Mouse (Mus musculus) lung, embryonic 16.5 days (tissue): Measurements from ENCODE around the gene Glis3. TPM values are rescaled to one million over a fixed set of nuclear protein-coding genes. Genes with fewer than 3 reads are reported as not detected.

Experiments
- ATAC-seq: fragments of 200-750 bp; cut with Nextera tagmentation; 2 replicates; pipeline ENCODE4 v1.8.0; 2017; ENCODE audit warnings: low read depth, mild to moderate bottlenecking, moderate library complexity
- H3K27ac ChIP-seq: fragments of 300-500 bp; sonication (generic); 2 replicates; pipeline ENCODE4 v1.5.1; 2014; ENCODE audit warnings: mild to moderate bottlenecking, control low read depth, low read length
- H3K27me3 ChIP-seq: fragments of 300-500 bp; sonication (generic); 2 replicates; pipeline ENCODE4 v1.6.1; 2014; ENCODE audit warnings: low read depth, low read length, mixed read lengths; ENCODE audit not compliant: control insufficient read depth, insufficient read depth
- H3K36me3 ChIP-seq: fragments of 300-500 bp; sonication (generic); 2 replicates; pipeline ENCODE4 v1.6.1; 2014; ENCODE audit warnings: low read length; ENCODE audit not compliant: control insufficient read depth, insufficient read depth
- H3K4me1 ChIP-seq: fragments of 300-500 bp; sonication (generic); replicated peaks from 2 replicates; pipeline ENCODE4 v1.6.1; 2014; ENCODE audit warnings: low read length, mixed read lengths; ENCODE audit not compliant: control insufficient read depth, insufficient read depth
- H3K4me2 ChIP-seq: fragments of 300-500 bp; sonication (generic); 2 replicates; pipeline ENCODE4 v1.6.1; 2014; ENCODE audit warnings: low read depth, low read length, control low read depth
- H3K4me3 ChIP-seq: fragments of 300-500 bp; sonication (generic); 2 replicates; pipeline ENCODE4 v1.5.1; 2014; ENCODE audit warnings: mild to moderate bottlenecking, low read length, control low read depth
- H3K9ac ChIP-seq: fragments of 300-500 bp; sonication (generic); 2 replicates; pipeline ENCODE4 v1.6.1; 2014; ENCODE audit warnings: low read length, control low read depth
- H3K9me3 ChIP-seq: fragments of 300-500 bp; sonication (generic); 2 replicates; pipeline ENCODE4 v1.6.1; 2016; ENCODE audit warnings: low read length; ENCODE audit not compliant: control insufficient read depth
- WGBS: fragments of 180-500 bp; shearing (Covaris S2); extraction: QIAGEN DNeasy Blood & Tissue Kit; methylation state at CpG from one replicate; pipeline ENCODE4 v1.1.7; 2014; 5-methylcytosine and 5-hydroxymethylcytosine counted together
- polyA plus RNA-seq: library from polyadenylated mRNA; unstranded; fragments of >200 nt; fragmentation: Nextera tagmentation; extraction: Ambion mirVana; gene quantifications from 2 replicates; pipeline ENCODE4 v1.2.1, GENCODE M21; 2015

Glis3 gene
- polyA plus RNA-seq, 1 experiment from 2014 or later, result 3.3 TPM

DNA sequence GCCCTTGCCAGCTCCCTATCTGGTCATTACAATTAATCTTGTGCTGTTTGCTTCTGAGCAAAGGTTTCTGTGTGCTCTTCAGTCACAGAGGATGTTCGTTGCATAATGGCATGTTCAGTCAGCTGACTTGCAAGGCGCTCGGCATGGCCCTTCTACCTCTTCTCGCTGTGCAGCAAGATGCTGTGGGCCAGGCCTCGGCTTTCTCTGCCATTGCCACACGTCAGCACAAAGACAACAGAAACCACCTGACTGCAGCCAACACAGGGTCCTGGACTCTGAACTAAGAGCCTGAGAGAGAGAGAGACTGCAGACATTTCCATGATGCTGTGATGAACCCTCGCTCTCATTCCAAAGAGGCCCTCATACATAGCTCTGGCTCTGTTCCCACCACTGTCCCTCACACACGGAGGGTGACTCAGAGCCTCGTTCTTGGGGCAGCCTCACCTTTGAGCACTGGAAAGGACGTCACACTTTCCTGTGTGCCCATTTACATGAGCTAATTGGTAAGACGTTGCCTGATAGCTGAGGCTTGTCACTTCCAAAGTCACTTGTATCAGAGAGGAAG, 380.6 kb downstream of the Glis3 start:
- Histone ChIP-seq H3K27me3 (no peaks in the 10 kb centered on the region), H3K27ac (no peak overlapping the region)

DNA sequence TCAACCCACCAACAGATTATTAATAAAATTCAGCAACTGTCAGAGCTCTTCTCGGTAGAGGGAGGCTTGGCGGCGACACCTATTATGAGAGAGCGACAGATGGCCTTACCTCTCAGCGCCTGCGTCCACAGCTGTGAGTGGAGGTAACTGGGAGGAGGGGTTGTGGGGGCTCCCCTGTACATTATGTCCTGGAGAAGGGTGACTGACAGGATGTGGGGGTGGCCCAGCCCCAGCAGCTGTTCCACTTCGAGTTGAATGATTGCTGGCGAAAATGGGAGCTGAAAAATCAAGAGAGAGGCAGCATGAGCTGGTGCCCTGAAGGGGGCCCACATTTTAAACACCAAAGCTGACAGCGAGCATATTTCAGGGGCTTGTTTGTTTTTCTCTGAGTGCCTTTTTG, 381.2 kb downstream of the Glis3 start:
- 44% methylated on average over 9 of the region's 9 CpGs for WGBS
- no peaks in the 10 kb centered on the region; the same call in 1 of the 2 replicates for H3K4me1 ChIP-seq
- no peak for ATAC-seq
- no peak overlapping the region for H3K27ac ChIP-seq
- H3K4me2 ChIP-seq, result no peak overlapping the region
- H3K27me3 ChIP-seq, result no peaks in the 10 kb centered on the region
- H3K4me3 ChIP-seq, result no peak overlapping the region
- H3K9me3 ChIP-seq, result no peaks in the 10 kb centered on the region
- H3K9ac ChIP-seq, result no peak overlapping the region
- no peaks in the 10 kb centered on the region for H3K36me3 ChIP-seq

More for the DNA sequence above, 380.6 kb downstream of the Glis3 start:
- Histone ChIP-seq H3K9ac (no peak overlapping the region), H3K4me3 (no peak overlapping the region), H3K9me3 (no peaks in the 10 kb centered on the region), H3K4me2 (no peak overlapping the region), H3K4me1 (no peaks in the 10 kb centered on the region; the same call in 1 of the 2 replicates), H3K36me3 (no peaks in the 10 kb centered on the region)
- 0 out of 2 replicates have a peak, but pooled peaks have one; percentile 12 for ATAC-seq
- WGBS, result 39% methylated on average over 11 of the region's 11 CpGs

DNA sequence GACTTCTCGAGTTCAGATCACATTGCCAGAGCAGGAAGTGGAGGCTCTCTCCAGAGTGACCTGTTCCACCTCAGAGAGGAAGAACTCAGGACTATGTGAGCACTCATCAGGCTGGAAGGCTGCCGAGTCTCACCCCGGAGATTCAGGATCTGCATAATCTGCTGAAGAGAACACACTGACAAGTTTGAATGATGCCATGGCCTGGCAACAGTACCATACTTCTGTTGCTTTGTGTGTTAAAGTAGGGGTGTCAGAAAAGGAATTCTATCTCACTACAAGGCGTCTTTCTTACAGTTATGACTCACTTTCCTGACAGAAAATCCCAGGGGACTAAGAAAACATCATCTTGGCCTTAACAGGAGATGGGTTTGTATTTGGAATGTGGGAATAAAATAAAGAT, 388.3 kb downstream of the Glis3 start:
- ATAC-seq, result no peak

DNA sequence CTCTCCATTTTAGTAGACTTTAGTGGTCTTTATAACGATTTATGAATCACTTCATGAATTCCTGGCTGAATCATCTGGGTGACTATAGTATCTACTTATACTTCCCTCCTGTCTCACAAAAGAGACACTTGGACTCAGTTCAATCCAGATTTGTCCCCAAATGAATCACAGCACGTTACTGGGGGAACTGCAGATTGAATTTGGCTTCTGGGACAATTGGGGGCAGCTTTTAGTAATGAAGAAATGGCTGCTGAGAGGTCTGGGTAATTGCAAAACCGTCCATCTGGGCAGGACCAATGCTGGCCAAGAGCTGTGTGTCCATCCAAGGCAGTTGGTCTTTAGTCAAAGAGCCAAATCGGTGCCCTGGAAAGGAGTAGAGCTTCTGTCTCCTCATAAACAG, 390.4 kb downstream of the Glis3 start:
- Histone ChIP-seq H3K27me3 (no peaks in the 10 kb centered on the region), H3K9ac (no peak overlapping the region), H3K27ac (no peak overlapping the region), H3K9me3 (no peaks in the 10 kb centered on the region), H3K36me3 (no peaks in the 10 kb centered on the region), H3K4me3 (no peak overlapping the region), H3K4me1 (no peaks in the 10 kb centered on the region), H3K4me2 (no peak overlapping the region)
- 63% methylated on average over 4 of the region's 4 CpGs for WGBS
- no peak for ATAC-seq

More for the DNA sequence above, 388.3 kb downstream of the Glis3 start:
- no peaks in the 10 kb centered on the region for H3K27me3 ChIP-seq
- 63% methylated on average over 4 of the region's 4 CpGs for WGBS
- no peak overlapping the region for H3K9ac ChIP-seq
- H3K27ac ChIP-seq, result no peak overlapping the region
- no peak overlapping the region for H3K4me2 ChIP-seq
- H3K4me3 ChIP-seq, result no peak overlapping the region
- H3K4me1 ChIP-seq, result no peaks in the 10 kb centered on the region
- no peaks in the 10 kb centered on the region for H3K36me3 ChIP-seq
- H3K9me3 ChIP-seq, result no peaks in the 10 kb centered on the region

DNA sequence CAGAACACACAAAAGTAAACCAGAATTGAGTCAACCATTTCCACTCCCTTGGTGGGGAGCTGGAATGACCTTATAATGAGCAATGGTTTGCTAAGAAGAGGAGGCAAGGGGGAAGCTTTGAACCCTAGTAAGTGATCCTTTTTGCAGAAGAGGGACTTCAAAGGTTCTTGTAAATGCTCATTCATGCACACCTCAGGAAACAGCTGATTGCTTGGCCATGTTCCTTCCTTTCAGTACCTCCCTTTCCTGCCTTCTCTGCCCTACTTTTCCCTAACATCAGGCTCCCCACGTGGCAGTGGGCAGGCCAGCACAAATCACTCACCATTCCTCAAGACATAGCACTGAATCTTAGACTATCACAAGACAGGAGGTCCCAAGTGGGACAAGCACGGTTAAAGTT, 392.4 kb downstream of the Glis3 start:
- WGBS, result 41% methylated on average over 2 of the region's 2 CpGs
- Histone ChIP-seq H3K36me3 (no peaks in the 10 kb centered on the region), H3K27me3 (no peaks in the 10 kb centered on the region), H3K9me3 (no peaks in the 10 kb centered on the region), H3K27ac (no peak overlapping the region), H3K4me2 (no peak overlapping the region), H3K9ac (no peak overlapping the region), H3K4me1 (no peaks in the 10 kb centered on the region), H3K4me3 (no peak overlapping the region)
- ATAC-seq, result no peak

DNA sequence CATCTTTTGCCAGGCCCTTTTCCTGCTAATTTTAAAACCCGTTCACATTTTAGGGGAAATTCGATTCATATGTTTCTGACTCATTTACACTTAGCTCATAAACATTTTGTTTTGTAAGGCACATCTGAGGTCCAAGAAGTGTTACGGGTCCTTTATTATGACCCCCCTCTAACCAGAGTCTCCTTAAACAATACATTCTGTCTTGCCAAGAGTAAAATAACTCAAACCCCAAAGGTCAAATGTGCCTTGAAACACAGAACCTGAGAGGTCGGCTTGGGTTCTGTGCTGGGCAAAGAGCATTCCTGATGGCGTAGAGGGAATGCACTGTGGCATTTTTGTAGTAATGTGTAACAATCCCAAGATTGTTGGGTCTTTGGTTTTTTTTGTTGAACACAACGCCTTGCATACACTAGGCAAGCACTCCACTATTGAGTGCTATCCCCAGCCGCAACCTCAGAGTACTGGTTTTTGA, 395.7 kb downstream of the Glis3 start:
- H3K27ac ChIP-seq, result no peak overlapping the region
- WGBS, result 76% methylated on average over 7 of the region's 7 CpGs
- ATAC-seq, result no peak

DNA sequence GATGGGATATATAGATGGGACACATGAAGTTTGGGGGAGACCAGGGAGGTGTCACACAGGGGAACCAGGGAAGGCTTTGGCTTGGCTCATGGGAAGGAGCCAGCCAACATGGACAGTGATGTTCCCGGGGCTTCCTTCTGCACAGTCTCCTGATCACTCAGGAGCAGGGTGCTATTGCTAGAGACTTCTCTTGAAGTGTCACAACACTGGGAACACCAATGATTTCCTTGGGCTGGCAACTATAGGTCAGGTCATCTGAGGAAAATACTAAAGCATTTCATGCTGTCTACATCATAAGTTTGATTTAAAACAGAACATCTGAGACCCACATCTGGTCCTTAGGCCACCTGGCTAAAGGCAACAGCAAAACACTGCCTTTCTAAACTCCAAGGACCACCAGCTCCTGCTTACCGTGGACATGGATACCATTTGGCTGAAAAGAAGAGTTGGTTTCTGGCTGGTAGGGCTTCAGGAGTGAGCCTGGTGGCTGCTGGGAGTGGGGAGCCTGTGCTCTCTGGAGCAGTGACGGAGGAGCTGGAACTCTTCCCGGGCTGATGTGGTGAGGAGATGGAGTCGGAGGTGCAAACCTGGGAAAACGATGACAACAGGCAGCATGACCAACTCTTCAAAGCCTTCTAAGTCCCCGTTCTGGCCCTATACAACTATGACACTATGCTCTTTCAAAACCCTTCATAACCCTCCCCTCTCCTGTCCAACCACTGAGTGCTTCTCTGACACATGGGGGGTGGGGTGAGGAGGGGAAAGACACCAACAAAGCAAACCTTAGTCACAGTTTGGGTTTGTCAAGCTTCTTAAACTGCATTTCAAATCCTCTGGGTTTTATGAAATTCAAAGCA, 396.4 kb downstream of the Glis3 start:
- H3K9me3 ChIP-seq, result no peaks in the 10 kb centered on the region
- no peaks in the 10 kb centered on the region for H3K36me3 ChIP-seq
- 79% methylated on average over 7 of the region's 7 CpGs for WGBS
- no peak overlapping the region for H3K4me2 ChIP-seq
- H3K9ac ChIP-seq, result no peak overlapping the region
- no peak overlapping the region for H3K27ac ChIP-seq
- no peaks in the 10 kb centered on the region for H3K27me3 ChIP-seq
- H3K4me1 ChIP-seq, result no peaks in the 10 kb centered on the region
- H3K4me3 ChIP-seq, result no peak overlapping the region
- no peak for ATAC-seq

More for the DNA sequence above, 395.7 kb downstream of the Glis3 start:
- no peaks in the 10 kb centered on the region for H3K36me3 ChIP-seq
- H3K4me3 ChIP-seq, result no peak overlapping the region
- no peaks in the 10 kb centered on the region for H3K4me1 ChIP-seq
- no peak overlapping the region for H3K9ac ChIP-seq
- H3K9me3 ChIP-seq, result no peaks in the 10 kb centered on the region
- H3K4me2 ChIP-seq, result no peak overlapping the region
- no peaks in the 10 kb centered on the region for H3K27me3 ChIP-seq

DNA sequence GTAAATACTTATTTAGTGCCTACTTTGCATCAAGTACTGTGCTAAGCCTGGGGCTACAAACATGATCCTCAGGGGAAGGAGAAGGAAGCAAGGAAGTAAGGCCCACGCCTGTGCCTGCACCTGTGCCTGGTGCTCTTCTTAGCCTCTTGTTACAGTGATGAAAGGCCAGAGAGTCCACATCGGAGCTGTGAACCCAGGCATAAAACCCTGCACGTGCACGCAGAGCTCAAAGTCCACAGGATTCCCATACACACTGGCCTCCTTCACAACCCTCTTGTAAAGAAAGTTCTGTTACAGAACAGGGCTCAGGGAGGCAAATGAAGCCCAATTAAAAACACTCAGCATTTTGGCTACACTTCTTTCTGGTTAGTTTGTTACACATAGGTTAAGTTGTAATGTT, 398.5 kb downstream of the Glis3 start:
- Histone ChIP-seq H3K36me3 (no peaks in the 10 kb centered on the region), H3K9ac (no peak overlapping the region), H3K9me3 (no peaks in the 10 kb centered on the region), H3K4me3 (no peak overlapping the region), H3K27me3 (no peaks in the 10 kb centered on the region), H3K27ac (no peak overlapping the region), H3K4me2 (no peak overlapping the region), H3K4me1 (no peaks in the 10 kb centered on the region)
- WGBS, result 81% methylated on average over 4 of the region's 4 CpGs
- no peak for ATAC-seq

DNA sequence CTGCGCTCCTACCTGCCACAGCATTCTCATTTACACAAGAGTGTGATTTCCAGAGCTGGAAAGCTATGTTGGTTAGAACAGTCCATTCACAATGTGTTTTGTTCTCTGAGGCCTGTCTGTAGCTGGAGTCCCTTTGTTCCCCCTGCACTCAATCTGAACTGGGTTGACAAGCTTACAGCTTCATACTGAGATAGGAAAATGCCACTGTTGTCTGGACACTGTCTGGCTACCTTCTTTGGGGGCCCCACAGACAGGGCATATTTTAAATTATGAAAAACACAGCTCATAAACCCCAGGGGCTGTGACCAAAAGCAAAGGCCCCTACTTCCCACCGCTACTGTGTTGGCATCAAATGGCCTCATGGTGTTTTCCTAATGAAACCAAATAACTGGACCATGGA, 402.8 kb downstream of the Glis3 start:
- H3K9me3 ChIP-seq, result no peaks in the 10 kb centered on the region
- no peak overlapping the region for H3K4me3 ChIP-seq
- H3K4me2 ChIP-seq, result no peak overlapping the region
- no peaks in the 10 kb centered on the region for H3K4me1 ChIP-seq
- H3K27ac ChIP-seq, result no peak overlapping the region
- H3K27me3 ChIP-seq, result no peaks in the 10 kb centered on the region; the same call in 1 of the 2 replicates
- no peaks in the 10 kb centered on the region for H3K36me3 ChIP-seq
- H3K9ac ChIP-seq, result no peak overlapping the region
- WGBS, result 96% methylated on average over 2 of the region's 2 CpGs
- no peak for ATAC-seq
